Mouse (Mus musculus) liver, embryonic 13.5 days (tissue): ENCODE data around the gene Hist2h3c2. TPM values are rescaled to one million over a fixed set of nuclear protein-coding genes. Genes with fewer than 3 reads are reported as not detected.

Experiments used
- ATAC-seq: fragments of 200-750 bp; cut with Nextera tagmentation; 2 replicates; pipeline ENCODE4 v1.8.0; 2017; ENCODE audit warnings: low read depth, mild to moderate bottlenecking, moderate number of reproducible peaks, moderate library complexity
- DNase-seq: peaks from one replicate; pipeline ENCODE4 v3.0.0; 2022
- H3K27ac ChIP-seq: fragments of 300-500 bp; sonication (generic); 2 replicates; pipeline ENCODE4 v1.5.1; 2015; ENCODE audit warnings: moderate library complexity, mild to moderate bottlenecking, inconsistent platforms
- H3K27me3 ChIP-seq: fragments of 300-500 bp; sonication (generic); 2 replicates; pipeline ENCODE4 v1.6.1; 2015; ENCODE audit warnings: mild to moderate bottlenecking, inconsistent platforms
- H3K36me3 ChIP-seq: fragments of 300-500 bp; sonication (generic); 2 replicates; pipeline ENCODE4 v1.6.1; 2015; ENCODE audit warnings: mild to moderate bottlenecking, inconsistent platforms
- H3K4me1 ChIP-seq: fragments of 300-500 bp; sonication (generic); replicated peaks from 2 replicates; pipeline ENCODE4 v1.6.1; 2015; ENCODE audit warnings: inconsistent platforms
- H3K4me2 ChIP-seq: fragments of 300-500 bp; sonication (generic); 2 replicates; pipeline ENCODE4 v1.6.1; 2015; ENCODE audit warnings: inconsistent platforms, mild to moderate bottlenecking, moderate library complexity
- H3K4me3 ChIP-seq: fragments of 300-500 bp; sonication (generic); replicated peaks from 2 replicates; pipeline ENCODE4 v1.5.1; 2015; ENCODE audit warnings: mild to moderate bottlenecking, inconsistent platforms
- H3K9ac ChIP-seq: fragments of 300-500 bp; sonication (generic); 2 replicates; pipeline ENCODE4 v1.6.1; 2015; ENCODE audit warnings: mild to moderate bottlenecking, inconsistent platforms
- H3K9me3 ChIP-seq: fragments of 300-500 bp; sonication (generic); replicated peaks from 2 replicates; pipeline ENCODE4 v1.6.1; 2016; ENCODE audit warnings: inconsistent platforms
- WGBS: fragments of 180-500 bp; shearing (Covaris S2); methylation state at CpG from one replicate; pipeline ENCODE4 v1.1.7; 2015; ENCODE audit not compliant: insufficient replicate concordance; 5-methylcytosine and 5-hydroxymethylcytosine counted together
- polyA plus RNA-seq: library from polyadenylated mRNA; unstranded; fragments of >200 nt; fragmentation: Nextera tagmentation; extraction: Ambion mirVana; gene quantifications from 2 replicates; pipeline ENCODE4 v1.2.1, GENCODE M21; 2015

The Hist2h3c2 gene
- polyA plus RNA-seq, 1 experiment from 2014 or later, result 20.7 TPM

DNA sequence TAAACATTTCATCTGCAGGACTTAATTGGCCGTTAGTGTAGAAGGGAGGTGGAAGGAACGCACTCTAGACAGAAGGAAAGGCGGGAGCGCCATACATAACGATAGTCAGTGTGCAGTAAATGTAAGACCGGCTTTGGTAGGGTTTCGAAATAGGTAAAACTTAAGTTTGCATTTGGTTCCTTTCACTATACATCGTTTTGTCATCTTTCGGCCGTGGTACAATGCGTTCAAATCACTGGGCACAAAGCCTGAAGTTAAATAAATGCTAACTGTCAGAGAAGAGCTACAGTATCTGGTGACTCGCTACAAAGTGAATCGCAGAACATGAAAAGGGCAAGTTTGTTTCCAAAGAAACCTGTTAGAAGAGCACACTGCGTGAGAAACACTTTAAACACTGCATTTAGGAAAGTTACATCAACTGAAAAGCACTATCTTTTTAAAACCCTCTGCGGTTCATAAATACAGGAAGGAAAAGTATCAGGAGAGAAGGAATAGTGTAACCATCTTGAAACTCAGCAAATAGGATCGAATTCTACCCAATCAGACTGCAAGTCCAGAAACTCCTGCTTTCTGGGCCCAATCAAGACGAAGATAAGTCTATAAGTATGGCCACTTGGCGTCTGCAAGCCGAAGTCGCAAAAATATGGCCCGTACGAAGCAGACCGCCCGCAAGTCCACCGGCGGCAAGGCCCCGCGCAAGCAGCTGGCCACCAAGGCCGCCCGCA lies 29.3 kb upstream of the Hist2h3c2 start, which contains the start of gene Hist2h3b:
TSS of gene Hist2h3b (plus strand) at position 604 of the 725 bp plus-strand sequence.
- DNase-seq (peak; percentile 82), ATAC-seq (peak; percentile 44)
- WGBS, result 22% methylated on average over 29 of the region's 30 CpGs

DNA sequence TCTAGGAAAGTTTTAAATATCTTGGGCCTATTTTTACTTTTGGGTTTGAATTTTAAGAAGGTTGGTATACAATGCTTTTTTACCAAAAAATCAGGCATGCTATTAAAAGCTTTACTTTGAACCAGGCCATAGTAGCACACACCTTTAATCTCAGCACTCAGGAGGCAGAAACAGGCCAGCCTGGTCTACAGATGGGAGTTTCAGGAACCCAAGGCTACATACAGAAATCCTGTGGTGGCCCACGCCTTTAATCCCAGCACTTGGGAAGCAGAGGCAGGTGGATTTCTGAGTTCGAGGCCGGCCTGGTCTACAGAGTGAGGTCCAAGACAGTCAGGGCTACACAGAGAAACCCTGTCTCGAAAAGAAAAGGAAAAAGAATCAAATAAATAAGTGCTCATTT lies 28.6 kb upstream of the Hist2h3c2 start:
- Histone ChIP-seq H3K27me3 (no peaks in the 10 kb centered on the region), H3K36me3 (no peaks in the 10 kb centered on the region), H3K4me2 (peak overlapping the region; percentile 64), H3K9me3 (no peaks in the 10 kb centered on the region), H3K9ac (peak overlapping the region; percentile 66), H3K4me3 (no peak overlapping the region; the same call in 1 of the 2 replicates), H3K4me1 (peaks cover 51% of the 10 kb centered on the region), H3K27ac (peak overlapping the region; percentile 92)
- 72% methylated on average over 4 of the region's 4 CpGs for WGBS
- no peak for ATAC-seq
- DNase-seq, result no peak

More for the DNA sequence above, 29.3 kb upstream of the Hist2h3c2 start, which contains the start of gene Hist2h3b:
- Histone ChIP-seq H3K36me3 (no peaks in the 10 kb centered on the region), H3K9ac (peak within 1 kb of the TSS; percentile 84), H3K4me2 (peak within 1 kb of the TSS; percentile 68), H3K27me3 (no peaks in the 10 kb centered on the region), H3K4me1 (peaks cover 51% of the 10 kb centered on the region), H3K27ac (peak within 1 kb of the TSS; percentile 100), H3K9me3 (no peaks in the 10 kb centered on the region), H3K4me3 (peak within 1 kb of the TSS; percentile 59)

DNA sequence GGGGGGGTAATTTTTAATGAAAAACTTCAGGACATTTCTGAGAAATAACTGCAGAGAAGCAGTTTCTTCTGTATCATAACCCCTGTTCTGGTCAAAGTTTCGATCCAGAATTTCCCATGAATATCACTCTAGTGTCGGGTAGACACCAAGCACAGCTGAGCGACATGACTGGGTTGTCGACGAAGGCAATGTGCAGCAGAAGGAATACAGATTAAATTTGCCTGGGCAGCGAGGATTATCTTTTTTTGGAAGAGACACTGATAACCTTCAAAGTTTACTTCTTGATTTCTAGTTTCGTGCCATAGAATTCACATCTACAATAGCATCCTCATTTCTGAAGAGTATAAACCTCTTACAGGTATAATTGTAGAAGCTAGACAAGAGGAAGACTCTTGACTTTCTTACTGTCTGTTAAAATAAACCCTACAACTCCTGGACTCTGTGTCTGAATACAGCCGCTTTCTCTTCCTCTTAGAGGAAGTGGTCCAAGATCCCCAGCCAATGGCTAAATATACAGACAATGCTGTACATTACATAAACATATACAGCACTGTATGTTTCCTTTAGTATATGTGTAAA lies 27.3 kb upstream of the Hist2h3c2 start:
- no peak for ATAC-seq
- DNase-seq, result no peak
- peak overlapping the region; percentile 64 for H3K9ac ChIP-seq
- H3K4me2 ChIP-seq, result peak overlapping the region; percentile 31
- H3K27ac ChIP-seq, result peak overlapping the region; percentile 92
- H3K27me3 ChIP-seq, result no peaks in the 10 kb centered on the region
- WGBS, result 35% methylated on average over 8 of the region's 8 CpGs
- H3K36me3 ChIP-seq, result no peaks in the 10 kb centered on the region
- H3K9me3 ChIP-seq, result no peaks in the 10 kb centered on the region
- no peak overlapping the region for H3K4me3 ChIP-seq
- peaks cover 60% of the 10 kb centered on the region for H3K4me1 ChIP-seq

GRCm38 (mm10) chr3:96264404-96264949 lies 25.6 kb upstream of the Hist2h3c2 start:
- no peak for ATAC-seq
- Histone ChIP-seq H3K4me2 (peak overlapping the region; percentile 81), H3K4me3 (peak overlapping the region; percentile 59), H3K4me1 (peaks cover 61% of the 10 kb centered on the region), H3K27ac (peak overlapping the region; percentile 99), H3K27me3 (no peaks in the 10 kb centered on the region), H3K36me3 (no peaks in the 10 kb centered on the region), H3K9me3 (no peaks in the 10 kb centered on the region), H3K9ac (peak overlapping the region; percentile 90)
- WGBS, result 68% methylated on average over 7 of the region's 7 CpGs
- no peak for DNase-seq

DNA sequence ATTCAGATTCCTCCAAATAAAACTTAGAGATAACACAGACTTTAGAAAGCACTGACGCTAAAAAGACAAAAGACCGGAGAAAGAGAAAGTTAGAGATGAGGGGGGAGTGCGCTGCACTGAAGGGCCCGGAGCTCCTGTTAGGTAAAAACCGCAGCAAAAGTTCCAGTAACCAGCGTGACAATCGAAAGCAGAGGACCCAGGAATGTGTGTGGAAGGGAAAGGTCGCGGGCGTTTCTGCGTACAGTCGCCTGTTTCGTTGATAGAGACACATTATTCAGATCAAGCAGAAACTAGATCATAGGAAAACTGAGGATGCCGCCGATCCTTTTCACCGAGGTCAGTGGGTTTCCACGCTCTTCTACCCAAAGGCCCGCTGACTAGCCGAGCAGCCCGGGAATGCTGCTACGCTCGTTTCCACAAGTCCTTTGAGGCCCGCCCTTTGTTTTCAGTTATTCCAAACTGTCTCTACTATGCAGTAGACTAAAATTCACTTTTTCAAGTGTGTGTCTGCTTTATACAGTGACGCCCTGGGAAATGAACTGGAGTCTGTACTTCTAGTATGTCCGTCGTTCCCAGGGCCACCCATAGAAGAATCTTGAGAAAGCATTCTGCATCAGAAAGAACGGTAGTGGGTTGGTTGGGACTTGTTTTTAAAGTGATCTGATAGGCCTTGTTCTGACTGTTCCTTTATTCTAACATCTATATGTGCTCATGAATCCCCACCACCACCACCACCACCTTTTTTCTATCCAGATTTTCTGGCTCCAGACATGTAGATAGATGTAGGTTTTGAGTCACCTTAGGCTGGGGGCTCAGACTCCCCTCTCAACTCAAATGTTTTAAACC lies 24.9 kb upstream of the Hist2h3c2 start:
- WGBS, result 5% methylated on average over 27 of the region's 27 CpGs
- Histone ChIP-seq H3K4me3 (peak overlapping the region; percentile 59), H3K4me2 (peak overlapping the region; percentile 81), H3K4me1 (peaks cover 66% of the 10 kb centered on the region), H3K27me3 (no peaks in the 10 kb centered on the region), H3K9ac (peak overlapping the region; percentile 90), H3K9me3 (no peaks in the 10 kb centered on the region), H3K36me3 (no peaks in the 10 kb centered on the region), H3K27ac (peak overlapping the region; percentile 99)
- ATAC-seq, result no peak
- no peak for DNase-seq

GRCm38 (mm10) chr3:96262979-96263550 lies 24.1 kb upstream of the Hist2h3c2 start, which contains the start of gene Hist2h4:
Hist2h4 (minus strand) TSS chr3:96263311.
- H3K27me3 ChIP-seq, result no peaks in the 10 kb centered on the region
- ATAC-seq (peak; percentile 88), DNase-seq (peak; percentile 95)
- peak within 1 kb of the TSS; percentile 90 for H3K9ac ChIP-seq
- H3K9me3 ChIP-seq, result no peaks in the 10 kb centered on the region
- peak within 1 kb of the TSS; percentile 99 for H3K27ac ChIP-seq
- no peaks in the 10 kb centered on the region for H3K36me3 ChIP-seq
- peak within 1 kb of the TSS; percentile 81 for H3K4me2 ChIP-seq
- peaks cover 65% of the 10 kb centered on the region for H3K4me1 ChIP-seq
- WGBS, result under 1% methylated on average over 40 of the region's 40 CpGs
- H3K4me3 ChIP-seq, result peak within 1 kb of the TSS; percentile 59

- Histone ChIP-seq H3K4me2 (peak overlapping the region; percentile 81), H3K27ac (peak overlapping the region; percentile 99), H3K9ac (peak overlapping the region; percentile 90), H3K36me3 (no peaks in the 10 kb centered on the region), H3K27me3 (no peaks in the 10 kb centered on the region), H3K4me3 (peak overlapping the region; percentile 59), H3K4me1 (peaks cover 58% of the 10 kb centered on the region), H3K9me3 (no peaks in the 10 kb centered on the region)
- ATAC-seq (peak; percentile 76), DNase-seq (peak; percentile 79)
- 1% methylated on average over 19 of the region's 19 CpGs for WGBS
Observed at GRCm38 (mm10) chr3:96262216-96262875, 23.4 kb upstream of the Hist2h3c2 start.

GRCm38 (mm10) chr3:96261623-96262022 lies 22.7 kb upstream of the Hist2h3c2 start:
- ATAC-seq, result no peak
- H3K4me3 ChIP-seq, result peak overlapping the region; percentile 59
- H3K4me2 ChIP-seq, result peak overlapping the region; percentile 81
- peaks cover 52% of the 10 kb centered on the region for H3K4me1 ChIP-seq
- H3K36me3 ChIP-seq, result no peaks in the 10 kb centered on the region
- WGBS, result 48% methylated on average over 3 of the region's 3 CpGs
- H3K27ac ChIP-seq, result peak overlapping the region; percentile 99
- DNase-seq, result no peak
- no peaks in the 10 kb centered on the region for H3K27me3 ChIP-seq
- H3K9ac ChIP-seq, result peak overlapping the region; percentile 90
- H3K9me3 ChIP-seq, result no peaks in the 10 kb centered on the region

- no peak overlapping the region for H3K27ac ChIP-seq
- no peak overlapping the region for H3K4me3 ChIP-seq
- H3K9ac ChIP-seq, result no peak overlapping the region
- no peaks in the 10 kb centered on the region for H3K36me3 ChIP-seq
- no peak for ATAC-seq
- peaks cover 53% of the 10 kb centered on the region for H3K4me1 ChIP-seq
- no peak overlapping the region for H3K4me2 ChIP-seq
- DNase-seq, result no peak
- H3K9me3 ChIP-seq, result no peaks in the 10 kb centered on the region
- no peaks in the 10 kb centered on the region for H3K27me3 ChIP-seq
- WGBS, result 74% methylated on average over 5 of the region's 5 CpGs
Observed at GRCm38 (mm10) chr3:96260220-96260619, 21.3 kb upstream of the Hist2h3c2 start.

DNA sequence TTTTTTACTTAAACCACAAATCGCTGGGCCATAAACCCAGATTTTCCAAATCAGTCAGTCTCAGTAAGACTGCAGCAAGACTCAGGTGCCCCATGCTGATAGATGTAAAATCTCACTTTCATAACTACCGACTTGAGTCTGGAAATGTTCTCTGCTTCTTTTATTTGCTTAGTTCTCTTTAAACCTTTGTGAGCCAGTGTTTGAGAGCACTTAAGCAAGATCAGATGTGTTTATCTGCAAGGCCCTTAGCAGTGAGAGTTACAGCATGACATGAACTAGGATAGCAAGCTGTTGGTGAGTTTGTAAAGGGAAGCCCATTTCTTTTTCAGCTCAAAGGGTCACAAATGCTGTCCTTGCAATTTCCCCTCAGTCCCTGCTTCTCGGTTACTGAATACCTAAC lies 18.3 kb upstream of the Hist2h3c2 start:
- Histone ChIP-seq H3K4me2 (no peak overlapping the region), H3K9me3 (no peaks in the 10 kb centered on the region), H3K9ac (no peak overlapping the region), H3K27ac (no peak overlapping the region), H3K4me3 (no peak overlapping the region), H3K36me3 (no peaks in the 10 kb centered on the region), H3K4me1 (peaks cover 65% of the 10 kb centered on the region), H3K27me3 (no peaks in the 10 kb centered on the region)
- no peak for ATAC-seq
- no peak for DNase-seq
- 73% methylated on average over 3 of the region's 3 CpGs for WGBS
